Mouse (Mus musculus) left cerebral cortex, postnatal 4 days (tissue): Measurements from ENCODE around the gene Kcnb1. TPM values are rescaled to one million over a fixed set of nuclear protein-coding genes. Genes with fewer than 3 reads are reported as not detected.

Experiments
- DNase-seq: peaks from one replicate; pipeline ENCODE4 v3.0.0-alpha.2; 2022
- intact Hi-C: fragments of 180-260 bp; cut with DNase I; formaldehyde crosslinking; loops from one replicate; pipeline ENCODE4 v1.15.1; 2025
- total RNA-seq, 2 experiments: library from RNA; stranded (reverse); gene quantifications; 2 replicates each; pipeline ENCODE4 v1.2.3; 2021

The Kcnb1 gene
- total RNA-seq, 2 experiments from 2014 or later = 46.5 to 50.9 TPM

DNA sequence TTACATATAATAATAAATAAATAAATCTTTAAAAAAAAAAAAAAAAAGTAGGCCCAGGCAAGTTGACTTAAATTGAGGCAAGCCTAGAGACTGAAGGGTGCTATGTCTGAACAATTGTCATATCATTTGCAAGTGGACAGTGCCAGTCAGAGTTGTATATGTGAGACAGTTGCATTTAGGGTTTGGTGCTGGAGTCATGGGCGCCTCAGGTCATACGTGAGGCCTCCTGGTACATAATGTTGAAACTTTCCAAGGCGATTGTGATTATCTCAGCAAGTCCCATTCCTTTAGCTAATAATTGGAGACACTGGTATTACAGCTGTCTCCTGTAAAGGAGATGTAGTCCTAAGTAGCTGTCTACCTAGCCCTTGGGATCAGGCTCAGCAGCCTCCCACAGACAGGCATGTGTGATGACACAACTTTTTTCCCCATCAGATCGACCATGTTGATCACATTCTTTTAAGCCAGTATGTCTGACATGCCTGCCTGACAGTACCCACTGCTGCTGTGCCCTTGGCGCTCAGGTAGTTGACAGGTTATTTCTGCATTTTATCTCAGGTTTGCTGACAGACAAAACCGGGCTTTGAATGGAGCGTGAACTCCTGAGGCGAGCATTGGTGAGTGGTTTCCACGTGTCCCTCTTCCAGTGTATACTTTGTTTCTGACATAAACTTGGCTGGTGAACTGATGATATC, 125.2 kb downstream of the Kcnb1 start:
- DNase-seq = no peak
- intact Hi-C loops = no loop called here

DNA sequence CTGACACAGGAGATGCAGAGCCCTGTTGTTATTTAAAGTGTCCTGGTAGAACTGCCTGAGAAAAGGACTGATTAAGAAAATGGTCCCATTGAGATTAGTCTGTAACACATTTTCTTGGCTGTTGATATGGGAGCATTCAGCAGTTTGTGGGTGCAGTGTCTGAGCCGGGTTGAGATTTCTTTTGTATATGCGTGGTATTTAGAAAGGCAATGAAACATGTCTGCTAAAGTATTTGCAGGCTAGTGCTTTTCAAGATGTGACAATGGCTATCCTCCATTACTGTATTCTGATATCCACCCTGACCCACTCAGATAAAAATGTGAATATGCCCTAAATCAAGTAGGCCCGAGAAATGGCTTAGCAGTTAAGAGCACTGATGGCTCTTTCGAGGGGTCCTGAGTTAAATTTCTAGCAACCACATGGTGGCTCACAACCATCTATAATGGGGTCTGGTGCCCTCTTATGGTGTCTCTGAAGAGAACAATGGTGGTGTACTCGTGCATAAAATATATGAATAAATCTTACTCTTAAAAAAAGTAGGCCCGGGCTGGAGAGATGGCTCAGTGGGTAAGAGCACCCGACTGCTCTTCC, 126.0 kb downstream of the Kcnb1 start:
- intact Hi-C loops = no loop called here
- no peak for DNase-seq

DNA sequence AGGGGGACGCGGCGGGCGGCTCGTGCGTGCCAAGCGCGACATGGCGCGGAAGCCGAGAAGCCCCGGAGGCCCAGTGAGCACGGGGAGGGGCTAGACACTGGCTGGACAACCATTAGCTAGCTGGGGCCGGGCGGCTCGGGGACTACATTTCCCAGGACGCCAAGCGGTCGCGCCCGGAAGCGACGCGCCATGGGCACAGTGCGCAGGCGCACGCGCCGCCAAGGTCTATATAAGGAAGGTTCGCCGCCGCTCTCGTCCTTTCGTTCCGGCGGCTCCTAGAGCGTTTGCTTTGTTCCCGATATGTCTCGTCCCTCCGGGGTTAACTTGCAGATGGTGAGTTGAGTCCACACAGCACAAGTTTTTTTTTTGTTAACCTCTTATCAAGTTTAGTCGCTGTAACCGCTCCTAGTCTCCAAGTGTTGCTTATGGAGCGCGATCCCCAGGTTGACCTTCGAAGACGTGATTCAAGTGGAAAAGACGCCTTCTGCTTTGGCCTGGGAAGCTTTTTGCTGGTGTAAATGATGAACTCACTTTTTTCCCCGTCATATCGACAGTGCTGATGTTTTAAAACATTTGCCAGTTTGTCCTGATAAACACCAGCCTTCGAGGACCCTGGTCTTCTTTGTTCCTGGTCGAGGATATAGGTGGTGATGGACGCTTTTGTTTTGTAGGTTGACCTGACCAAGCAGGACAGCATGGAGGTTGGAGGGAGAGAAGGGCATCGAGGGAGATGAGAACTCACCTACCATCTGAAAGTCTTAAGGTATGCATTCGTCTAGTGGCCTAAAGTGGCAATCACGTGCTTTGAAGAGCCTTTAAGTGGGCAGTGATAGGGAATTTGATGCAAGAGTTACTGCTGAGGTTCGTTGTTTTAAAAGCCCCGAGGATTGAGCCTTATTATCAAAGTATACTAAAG, 126.7 kb downstream of the Kcnb1 start, which contains the start of gene Znfx1:
Gene Znfx1 (minus strand): TSS at position 51 of the 916 bp plus-strand sequence.
- intact Hi-C loops = no loop called here
- DNase-seq = peak; percentile 98

DNA sequence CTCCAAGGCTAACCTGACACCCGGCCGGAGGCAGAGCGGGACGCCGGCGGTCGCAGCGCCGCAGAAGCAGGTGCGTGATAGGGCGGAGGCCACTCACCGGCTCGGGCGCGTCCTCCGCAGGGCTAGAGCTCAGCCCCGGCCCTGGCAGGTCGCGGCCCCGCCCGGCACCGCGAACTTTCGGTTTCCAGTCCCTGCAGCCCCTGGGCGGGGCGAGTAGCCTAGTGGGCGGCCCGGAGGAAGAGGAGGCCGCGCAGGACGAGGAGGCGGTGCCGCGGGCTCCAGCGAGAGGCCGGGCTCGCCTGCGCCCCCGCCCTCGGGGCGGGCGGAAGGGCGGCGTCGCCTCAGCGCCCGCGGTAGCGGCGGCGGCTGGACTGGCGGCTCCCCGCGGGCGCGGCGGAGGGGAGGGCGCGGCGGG, 127.5 kb downstream of the Kcnb1 start:
- intact Hi-C loops = no loop called here
- DNase-seq = peak; percentile 89

DNA sequence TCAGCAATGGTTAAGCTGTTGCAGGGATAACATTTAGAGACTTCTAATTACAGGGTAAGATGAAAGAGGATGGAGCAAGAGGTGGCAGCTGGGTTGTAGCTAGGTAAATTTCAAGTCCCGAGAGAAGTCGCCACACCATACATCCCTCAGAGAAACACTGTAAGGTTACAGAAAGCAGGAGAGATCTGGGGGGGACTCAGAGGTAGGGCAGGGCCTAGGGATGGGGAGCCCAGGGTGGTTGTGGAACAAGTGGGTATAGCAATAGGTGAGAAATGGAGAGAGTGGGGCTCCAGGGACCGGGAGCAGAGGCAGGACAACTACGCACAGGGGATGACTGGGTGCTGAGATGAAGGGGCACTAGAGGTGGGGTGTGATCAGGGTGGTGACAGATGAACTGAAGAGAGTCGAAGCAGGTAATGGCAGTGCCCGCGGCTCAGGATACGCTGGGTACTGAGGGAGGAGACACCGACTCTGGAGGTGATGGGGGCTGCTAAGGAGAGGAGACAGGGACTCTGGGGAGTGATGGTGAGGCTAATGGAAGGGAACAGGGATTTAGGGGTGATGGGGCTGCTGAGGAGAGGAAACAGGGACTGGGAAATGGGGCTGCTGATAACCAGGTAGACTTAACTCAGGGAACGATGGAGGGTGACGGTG, 128.4 kb downstream of the Kcnb1 start:
- intact Hi-C loops = no loop called here
- DNase-seq = no peak

DNA sequence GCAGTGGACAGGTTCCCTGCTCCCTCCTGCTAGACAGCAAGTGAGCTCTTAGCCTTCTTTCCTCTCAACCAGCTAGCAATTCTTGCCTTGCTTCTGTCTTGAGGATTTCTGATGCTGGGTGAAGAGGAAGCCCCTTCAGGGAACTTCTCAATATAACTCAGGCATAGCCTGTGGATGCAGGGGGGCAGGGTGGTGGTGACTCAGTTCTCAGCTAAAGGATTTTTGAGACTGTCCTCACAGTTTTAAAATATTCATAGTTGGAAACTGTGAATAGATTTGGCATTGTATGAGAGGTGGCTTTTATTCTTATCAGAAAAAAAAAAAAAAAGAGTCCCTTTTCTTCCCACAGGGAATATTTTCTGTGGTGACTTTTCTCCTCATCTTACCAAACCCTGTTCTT, 129.2 kb downstream of the Kcnb1 start:
- intact Hi-C loops = no loop called here
- DNase-seq = no peak

DNA sequence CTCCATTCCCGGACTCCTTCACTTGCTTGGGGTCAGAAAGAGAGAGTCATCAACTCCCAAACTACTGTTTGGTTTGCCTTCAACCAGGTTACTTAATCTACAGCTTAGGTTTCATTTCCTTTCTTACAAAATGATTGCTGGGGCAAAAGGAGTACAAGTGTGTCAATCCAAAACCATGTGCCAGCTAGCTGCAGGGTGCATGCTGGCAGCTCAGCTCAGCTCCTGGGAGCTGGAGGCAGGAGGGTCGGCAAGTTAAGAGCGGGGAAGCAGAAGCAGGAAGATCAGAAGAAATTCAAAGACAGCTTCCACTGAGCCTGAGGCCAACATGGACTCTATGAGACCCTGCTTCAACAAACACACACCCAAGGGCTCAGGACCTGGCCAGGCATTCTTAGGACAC, 129.6 kb downstream of the Kcnb1 start:
- DNase-seq = no peak
- intact Hi-C loops = no loop called here

DNA sequence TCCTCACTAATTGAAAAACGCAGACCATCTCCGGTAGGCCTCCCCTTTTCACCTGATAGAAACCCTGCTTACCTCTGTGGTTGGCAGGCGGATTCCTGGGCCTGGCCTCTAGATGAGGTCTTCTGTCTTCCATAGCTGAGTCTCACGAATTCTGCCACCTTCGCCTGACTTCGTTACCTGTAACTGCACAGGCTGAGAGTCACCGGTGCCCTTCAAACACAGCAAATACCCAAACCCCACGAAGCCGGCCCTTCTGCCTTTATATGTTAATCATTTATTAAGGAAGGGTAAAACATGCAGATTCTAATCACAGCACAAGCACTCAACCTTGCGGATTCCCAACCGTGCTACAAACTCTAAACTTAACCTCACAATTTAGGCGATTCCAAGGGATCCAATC, 130.0 kb downstream of the Kcnb1 start:
- DNase-seq = no peak
- intact Hi-C loops = no loop called here

DNA sequence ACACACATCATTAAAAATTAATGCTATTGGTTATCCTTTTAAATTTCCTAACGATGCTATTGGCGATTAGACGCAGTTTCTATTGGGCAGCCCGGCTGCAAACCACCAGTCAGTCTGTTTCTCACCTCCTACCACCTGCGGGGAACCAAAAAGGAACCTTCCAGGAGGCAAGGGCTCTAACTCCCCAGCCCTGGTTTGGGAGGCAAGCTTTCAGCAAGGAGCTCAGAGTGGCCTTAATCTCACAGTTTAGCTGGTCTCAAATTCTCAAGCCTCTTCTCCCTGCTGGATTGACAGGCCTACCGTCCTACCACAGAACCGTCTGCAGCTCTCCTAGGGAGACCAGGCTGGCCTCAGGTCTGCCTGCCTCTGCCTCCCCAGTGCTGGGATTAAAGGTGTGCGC, 130.4 kb downstream of the Kcnb1 start:
- no peak for DNase-seq
- intact Hi-C loops = no loop called here

DNA sequence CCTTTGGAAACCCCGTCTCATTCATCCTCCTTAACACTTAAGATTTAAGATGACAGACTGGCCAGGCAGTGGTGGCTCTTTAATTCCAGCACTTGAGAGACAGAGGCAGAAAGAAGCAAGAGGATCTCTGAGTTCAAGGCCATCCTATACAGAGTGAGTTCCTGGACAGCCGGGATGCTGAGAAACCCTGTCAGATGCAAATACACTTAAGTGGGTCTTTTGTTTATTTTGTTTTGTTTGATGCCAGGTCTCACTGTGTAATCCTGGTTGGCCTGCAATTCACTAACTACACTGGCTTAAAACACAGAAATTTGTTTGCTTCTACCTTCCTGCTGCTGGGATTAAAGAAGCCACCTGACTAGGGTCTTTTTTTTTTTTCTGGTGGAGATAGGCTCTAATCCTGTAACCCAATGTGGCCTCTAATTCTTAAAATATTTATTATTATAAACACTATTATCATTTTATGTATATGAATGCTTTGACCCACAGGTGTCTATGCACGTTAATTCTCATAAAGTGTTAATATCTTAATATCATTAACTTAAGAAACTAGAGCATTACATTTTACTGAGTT, 131.1 kb downstream of the Kcnb1 start:
- no peak for DNase-seq
- intact Hi-C loops = no loop called here

DNA sequence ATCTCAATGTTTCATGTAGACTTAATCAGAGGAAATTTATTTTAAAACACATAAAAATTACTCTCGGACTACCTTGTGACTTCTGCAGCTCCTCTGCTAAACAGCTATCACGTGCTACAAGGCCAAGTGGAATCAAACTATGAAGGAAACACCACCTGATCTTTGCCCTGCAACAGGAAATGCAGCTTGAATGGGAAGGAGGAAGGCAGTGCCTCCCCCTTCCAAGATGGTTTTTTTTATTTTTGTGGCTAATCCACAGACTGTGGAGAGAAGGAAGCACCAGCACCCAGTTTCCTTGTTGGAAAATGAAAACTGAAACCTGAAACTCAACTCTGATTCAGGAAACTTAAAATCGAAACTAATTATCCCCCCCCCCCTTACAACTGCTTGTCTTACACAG, 131.8 kb downstream of the Kcnb1 start:
- intact Hi-C loops = no loop called here
- no peak for DNase-seq

DNA sequence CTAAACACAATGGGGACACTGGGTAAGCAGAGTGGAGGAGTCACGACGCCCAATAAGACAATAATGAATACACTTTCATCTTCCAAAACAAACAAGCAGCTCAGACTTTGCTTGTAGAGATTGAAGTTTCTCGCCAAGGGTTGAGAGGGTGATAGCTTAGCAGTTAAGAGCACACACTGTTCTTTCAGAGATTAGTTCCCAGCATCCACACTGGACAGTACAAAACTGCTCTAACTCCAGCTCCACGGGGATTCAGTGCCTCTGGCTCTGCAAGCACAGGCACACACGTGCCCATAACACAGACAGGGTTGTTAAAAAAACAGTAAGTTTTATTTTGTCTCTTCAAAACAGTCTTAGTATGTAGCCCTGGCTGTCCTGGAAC, 133.0 kb downstream of the Kcnb1 start:
- no peak for DNase-seq
- intact Hi-C loops = no loop called here

DNA sequence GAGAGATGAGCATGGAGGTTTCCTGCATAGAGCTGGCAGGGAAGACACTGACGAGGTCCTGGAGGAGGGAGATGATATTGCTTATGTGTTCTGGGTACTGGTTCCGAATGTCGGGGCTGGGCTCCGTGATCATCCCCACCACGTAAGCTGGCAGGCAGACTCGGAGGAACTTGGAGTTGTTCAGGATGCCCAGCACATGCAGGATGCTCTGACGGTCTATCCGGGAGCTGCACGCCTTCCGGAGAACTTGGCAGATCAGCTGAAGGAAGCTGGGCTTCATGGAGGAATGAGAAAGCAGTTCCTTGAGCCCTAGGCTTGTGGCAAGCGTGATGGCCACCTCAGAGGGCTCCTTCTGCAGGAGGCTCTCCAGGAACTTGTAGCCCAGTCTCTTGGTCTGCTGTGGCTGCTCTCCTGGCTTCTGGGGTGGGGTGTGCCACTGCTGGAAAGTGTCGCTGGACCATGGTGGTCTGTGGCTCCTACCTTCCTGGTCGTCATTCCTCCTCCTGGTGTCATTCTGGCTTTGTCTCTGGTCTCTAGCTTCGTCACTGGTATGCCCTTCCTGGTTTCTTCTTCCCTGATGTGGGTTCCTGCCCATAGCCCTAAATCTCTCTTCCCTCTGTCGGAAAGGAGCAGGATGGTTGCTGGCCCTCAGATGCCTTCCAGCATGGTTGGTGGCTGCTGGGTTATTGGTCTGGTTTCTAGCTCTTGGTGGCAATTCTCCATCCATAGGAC, 133.6 kb downstream of the Kcnb1 start:
- DNase-seq = no peak
- intact Hi-C loops = no loop called here

DNA sequence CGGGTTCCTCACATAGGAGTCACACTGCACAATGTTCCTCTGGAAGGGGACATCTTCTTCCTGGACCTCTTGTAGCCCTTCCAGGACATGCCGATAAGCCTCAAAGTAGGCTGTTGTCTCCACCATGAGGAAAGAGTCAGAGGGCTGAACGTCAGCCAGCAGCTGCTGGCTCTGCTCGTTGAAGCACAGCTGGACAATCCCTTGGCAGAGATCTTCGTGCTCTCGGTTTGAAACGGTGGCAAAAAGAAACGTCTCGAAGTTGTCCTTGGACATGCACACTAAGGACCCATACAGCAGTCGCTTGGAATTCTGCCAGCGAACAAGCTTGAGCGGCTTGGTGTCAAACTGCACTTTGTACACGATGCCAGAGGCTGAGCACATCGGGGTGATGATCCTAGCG, 134.6 kb downstream of the Kcnb1 start:
- intact Hi-C loops = no loop called here
- peak; percentile 44 for DNase-seq

DNA sequence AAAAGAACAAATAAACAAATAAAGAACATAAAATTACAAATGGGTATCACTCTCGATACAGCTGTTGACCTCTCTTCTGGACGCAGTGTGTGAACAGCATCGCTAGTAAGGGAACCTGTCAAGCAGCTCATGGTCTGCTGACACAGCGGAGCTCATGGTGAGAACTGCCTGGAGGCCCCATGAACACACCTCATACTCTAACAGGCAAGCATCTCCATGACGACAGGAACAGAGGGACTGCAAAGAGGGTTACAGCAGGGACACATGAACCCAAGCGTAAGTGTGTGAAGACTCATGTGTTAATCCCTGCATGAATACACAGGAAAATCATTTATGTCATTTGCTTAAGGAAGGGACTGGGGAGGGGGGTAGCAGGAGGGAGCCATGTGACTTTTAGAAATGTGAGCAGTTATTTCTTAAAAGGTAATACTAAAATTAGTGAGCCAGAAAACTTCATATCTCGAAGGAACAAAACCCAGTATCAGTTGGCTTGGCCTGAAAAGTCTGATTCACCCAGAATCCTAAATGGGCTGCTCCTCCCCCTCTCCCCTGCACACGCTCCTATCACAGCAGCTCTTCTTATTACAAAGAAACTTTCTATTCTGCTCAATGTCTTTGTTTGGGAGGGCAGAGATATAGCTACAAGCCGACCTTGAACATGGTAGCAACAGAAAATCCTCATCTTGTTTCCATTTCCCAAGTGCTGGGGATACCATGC, 136.7 kb downstream of the Kcnb1 start:
- intact Hi-C loops = no loop called here

DNA sequence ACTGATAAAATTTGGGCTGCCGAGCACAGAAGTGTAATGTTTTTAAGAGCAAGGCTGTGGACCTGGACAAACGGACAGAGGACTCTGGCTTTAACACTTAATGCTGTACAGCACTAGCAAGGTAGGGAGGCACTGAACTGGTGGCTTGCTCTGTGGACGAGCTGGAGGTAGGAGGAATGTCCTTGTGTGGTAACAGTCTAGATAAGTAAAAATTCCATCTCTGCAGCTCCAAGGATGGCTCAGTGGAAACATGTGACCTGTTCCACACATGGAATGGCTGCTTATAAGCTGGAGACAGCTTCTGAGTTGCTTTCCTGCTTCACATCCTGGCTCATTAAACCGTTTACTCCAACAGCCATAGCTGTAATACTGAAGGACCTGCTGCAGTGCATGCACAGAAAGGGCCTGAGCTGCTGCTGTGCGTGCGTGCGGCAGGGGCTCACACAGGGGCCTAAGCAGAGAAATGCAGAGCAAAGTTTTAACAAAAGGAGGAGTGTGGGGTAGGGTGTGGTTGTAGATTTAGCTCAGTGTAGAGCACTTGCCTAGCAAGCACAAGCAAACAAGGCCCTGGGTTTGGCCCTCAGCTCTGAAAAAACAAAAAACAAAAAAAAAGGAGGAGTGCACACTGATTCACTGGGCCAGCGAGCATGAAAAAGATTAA, 141.1 kb downstream of the Kcnb1 start:
- intact Hi-C loops = no loop called here
- DNase-seq = no peak

More for the DNA sequence above, 136.7 kb downstream of the Kcnb1 start:
- DNase-seq = no peak

DNA sequence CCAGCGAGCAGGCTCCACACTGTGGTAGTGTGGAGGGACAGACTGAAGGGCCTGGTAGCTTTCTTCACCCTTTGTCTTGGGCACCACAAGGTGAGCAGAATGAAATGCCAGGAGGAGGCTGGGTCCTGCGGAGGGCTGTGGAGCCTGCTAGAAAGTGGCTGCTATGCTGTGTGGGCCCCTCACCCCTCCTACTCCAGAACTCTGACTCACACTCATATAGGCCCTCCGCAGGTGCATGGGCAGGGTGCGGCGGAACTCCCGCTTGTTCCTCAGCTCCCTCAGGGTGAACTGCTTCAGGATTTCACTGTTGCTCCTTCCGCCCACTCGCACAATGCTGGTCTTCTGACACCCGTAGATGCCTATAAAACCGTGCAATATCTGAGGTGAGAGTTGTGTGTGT, 141.7 kb downstream of the Kcnb1 start:
- no peak for DNase-seq
- intact Hi-C loops = no loop called here
